Mouse (Mus musculus) frontal cortex, postnatal 10 days (tissue): Measurements from ENCODE around the gene Daw1.
A peak's percentile ranks its signal among the peaks of the same experiment; 100 is the strongest.

Experiments used
- DNase-seq, 2 experiments: peaks; one replicate each; pipeline ENCODE4 v3.0.0; 2022; ENCODE audit warnings: low spot score in 2 of 2, mixed read lengths in 1 of 2

Daw1 gene

DNA sequence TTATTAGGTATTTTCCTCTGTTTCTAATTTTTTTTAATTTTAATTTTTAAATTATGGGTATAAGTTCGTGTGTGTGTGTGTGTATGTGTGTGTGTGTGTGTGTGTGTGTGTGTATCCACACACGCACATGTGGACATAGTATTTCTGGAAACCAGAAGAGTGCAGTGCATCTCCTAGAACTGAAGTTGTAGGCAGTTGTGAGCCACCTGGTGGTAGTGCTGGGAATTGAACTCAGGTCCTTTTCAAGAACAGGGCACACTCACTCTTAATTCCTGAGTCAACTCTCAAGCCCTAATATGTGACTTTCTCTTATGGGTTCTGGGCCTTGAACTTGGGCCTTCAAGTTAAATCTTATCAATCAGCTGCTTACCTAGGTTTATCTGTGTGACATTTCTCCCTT lies 27.6 kb downstream of the Daw1 start:
- peak in 1 of 2 experiments; percentile 23 for DNase-seq

DNA sequence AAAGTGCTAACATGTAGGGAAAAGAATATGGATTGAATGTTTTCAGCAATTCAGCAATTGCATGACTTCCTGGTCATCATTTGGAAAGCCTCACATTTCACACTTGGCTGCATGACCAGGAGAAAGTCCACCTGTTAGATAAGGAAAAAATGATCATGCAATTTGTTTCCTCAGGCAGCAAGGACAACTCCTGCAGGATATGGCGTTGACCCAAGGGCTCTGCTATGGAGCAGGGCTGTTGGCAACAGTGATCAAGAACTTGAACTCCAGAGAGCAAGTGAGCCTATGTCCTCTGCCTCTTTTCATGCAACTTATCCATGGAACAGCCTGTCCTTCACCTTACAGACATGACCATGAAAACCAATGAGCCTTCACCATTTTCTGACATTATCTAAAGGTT lies 50.4 kb downstream of the Daw1 start:
- DNase-seq, result no peak

DNA sequence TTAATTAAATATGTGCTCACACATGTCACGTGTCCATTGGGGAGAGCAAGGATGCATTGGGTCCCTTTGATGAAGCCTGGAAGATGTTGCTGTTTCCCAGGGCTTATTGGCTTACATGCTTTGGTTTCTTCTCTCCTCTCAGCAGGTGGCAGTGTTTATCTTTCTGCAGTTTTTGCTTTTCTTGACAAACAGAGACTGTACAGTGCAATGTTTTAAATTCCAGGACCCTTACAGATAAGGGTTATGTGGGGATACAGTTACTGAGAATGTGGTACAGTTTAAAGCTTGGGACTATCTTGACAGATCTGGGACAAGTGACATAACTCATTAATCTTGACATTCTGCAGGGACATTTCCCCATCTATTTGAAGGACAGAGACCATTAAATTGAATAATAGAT lies 58.7 kb downstream of the Daw1 start:
- DNase-seq, result peak; percentile 6 to 13

DNA sequence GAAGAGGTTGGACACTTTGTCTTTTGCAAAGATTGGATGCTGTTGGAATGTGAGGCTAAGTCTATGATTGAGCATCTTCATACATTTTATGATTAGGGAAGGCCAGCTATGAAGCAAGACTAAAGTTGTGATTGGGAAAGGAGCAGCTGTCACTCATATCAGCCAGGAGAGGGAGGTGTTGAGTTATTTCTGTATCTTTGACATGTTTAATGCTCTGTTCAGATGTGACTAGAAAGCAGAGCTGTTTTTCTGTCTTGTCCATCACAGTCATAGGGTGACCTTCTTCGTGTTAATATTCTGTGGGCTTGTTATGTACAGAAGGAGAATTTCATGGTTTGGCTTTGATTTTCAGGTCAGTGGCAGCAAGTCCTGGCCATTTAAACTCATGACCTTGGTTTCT lies 63.5 kb downstream of the Daw1 start:
- no peak for DNase-seq

- DNase-seq, result no peak
Observed at GRCm38 (mm10) chr1:83224423-83224960, 64.9 kb downstream of the Daw1 start.

- DNase-seq, result no peak
Observed at GRCm38 (mm10) chr1:83227946-83228345, 68.4 kb downstream of the Daw1 start.

DNA sequence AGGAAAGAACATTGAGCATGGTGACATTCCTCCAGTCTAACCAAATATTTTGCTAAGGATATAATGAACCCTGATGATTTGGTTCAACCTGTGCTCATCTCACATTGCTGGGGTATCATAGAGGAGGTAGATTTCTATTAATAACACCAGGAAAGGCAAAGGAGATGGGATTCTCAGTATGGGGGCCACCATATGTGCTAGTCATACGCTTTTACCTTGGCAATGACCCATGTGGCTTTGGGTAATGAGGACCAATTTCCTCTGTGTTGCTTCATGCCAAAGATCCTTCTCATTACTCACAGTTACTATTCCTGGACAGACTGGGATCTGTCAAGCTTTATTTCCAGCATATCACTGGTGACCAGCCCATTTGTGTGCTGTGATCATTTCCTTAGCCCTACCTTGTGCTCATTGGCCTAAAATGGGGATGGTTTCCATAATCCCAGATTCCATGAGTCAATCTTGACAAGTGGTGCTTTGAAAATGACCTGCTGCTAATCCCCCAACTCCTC lies 88.7 kb downstream of the Daw1 start:
- no peak for DNase-seq

DNA sequence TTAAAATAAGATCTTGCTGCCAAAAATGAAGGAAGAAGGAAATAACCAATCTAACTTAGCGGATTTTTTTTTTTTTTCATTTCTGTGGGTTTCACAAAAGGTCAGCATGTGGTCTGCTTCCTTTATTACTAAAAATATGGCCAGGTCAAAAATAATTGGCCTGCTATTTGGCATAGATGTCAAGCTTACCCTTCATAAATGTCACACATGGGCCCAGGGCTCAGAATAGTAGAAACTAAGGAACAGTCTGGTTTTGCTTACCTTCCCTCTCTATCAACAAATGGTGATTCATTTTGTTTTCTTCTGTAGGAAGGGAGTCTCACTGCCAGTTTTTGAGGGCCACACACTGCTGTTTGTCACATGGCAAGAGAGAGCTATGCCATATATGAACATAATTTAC lies 92.2 kb downstream of the Daw1 start:
- DNase-seq, result no peak
